Mouse (Mus musculus): ENCODE measurements around the gene Rps6kb1. TPM values are rescaled to one million over a fixed set of nuclear protein-coding genes. Genes with fewer than 3 reads are reported as not detected.

Rps6kb1 gene
- polyA plus RNA-seq, 1 experiment from 2014 or later: 35.9 TPM

DNA sequence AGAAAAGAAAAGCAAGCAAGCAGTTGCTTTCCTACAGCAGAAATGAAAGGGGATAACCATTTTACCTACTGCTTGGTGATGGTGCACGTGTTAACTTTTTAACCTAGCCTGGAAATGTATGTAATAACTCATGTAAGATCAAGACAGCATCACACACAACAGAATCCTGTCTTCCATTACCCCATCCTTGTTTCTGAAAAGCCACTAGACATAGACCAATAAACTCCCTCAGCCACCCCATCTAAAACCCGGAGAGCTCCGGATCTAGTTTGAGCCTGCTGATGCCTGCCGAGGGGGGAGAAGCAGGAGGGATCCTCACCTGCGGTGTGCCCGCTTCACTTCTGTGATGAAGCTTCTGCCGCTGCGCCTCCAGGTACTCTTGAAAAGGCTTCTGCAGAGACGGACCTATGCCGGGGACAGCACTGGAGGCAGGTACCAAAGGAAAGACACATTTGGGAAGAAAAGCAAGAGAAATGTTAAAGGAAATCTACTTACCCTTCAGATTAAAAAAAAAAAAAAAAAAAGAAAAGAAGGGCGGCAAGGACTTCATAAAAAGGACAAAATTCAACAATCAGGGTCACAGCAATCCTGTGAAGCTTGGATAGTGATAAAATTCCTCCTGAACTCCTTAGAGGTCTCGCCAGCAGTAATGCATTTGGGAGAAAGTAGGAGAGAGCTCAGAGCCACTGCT is 41.7 kb upstream of the Rps6kb1 start:
- H3K27ac ChIP-seq: peak overlapping the region; percentile 86
- H3K4me2 ChIP-seq: peak overlapping the region; percentile 66
- peaks cover 28% of the 10 kb centered on the region for H3K36me3 ChIP-seq
- WGBS (ENCODE audit: insufficient replicate concordance): 5% methylated on average over 12 of the region's 12 CpGs
- ATAC-seq: no peak
- no peaks in the 10 kb centered on the region for H3K9me3 ChIP-seq (replicated peaks)
- H3K4me3 ChIP-seq: peak overlapping the region; percentile 56
- no peaks in the 10 kb centered on the region for H3K27me3 ChIP-seq (replicated peaks)
- peak overlapping the region; percentile 73 for H3K9ac ChIP-seq
- H3K4me1 ChIP-seq: peaks cover 77% of the 10 kb centered on the region

DNA sequence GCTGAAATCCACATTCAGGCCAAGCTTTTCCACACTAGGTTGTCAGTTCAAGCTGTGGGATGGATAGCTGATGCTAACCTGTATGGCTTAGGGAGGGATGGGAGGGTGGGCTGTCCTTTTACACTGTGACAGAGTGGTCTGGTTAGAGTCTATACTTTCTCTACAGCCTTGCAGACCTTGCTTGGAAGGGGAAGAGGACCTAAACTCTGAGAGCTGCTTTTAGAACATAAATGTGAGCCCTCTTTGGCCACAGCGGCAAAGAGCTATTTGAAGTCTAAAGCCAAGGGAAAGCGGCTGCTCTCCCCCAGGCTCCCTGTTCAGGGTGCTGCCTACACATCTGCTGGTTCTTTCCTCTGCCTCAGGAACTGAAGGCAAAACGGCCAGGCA is 41.0 kb upstream of the Rps6kb1 start:
- H3K4me3 ChIP-seq: peak overlapping the region; percentile 56
- peak overlapping the region; percentile 66 for H3K4me2 ChIP-seq
- no peaks in the 10 kb centered on the region for H3K9me3 ChIP-seq (replicated peaks)
- H3K27me3 ChIP-seq (replicated peaks): no peaks in the 10 kb centered on the region
- H3K4me1 ChIP-seq: peaks cover 84% of the 10 kb centered on the region
- peak overlapping the region; percentile 73 for H3K9ac ChIP-seq
- peaks cover 28% of the 10 kb centered on the region for H3K36me3 ChIP-seq
- peak overlapping the region; percentile 57 for H3K27ac ChIP-seq
- ATAC-seq: no peak
- WGBS (ENCODE audit: insufficient replicate concordance): 22% methylated on average over 3 of the region's 3 CpGs

GRCm38 (mm10) chr11:86584898-86585597 is 40.4 kb upstream of the Rps6kb1 start:
- H3K27me3 ChIP-seq (replicated peaks): no peaks in the 10 kb centered on the region
- 45% methylated on average over 7 of the region's 7 CpGs for WGBS (ENCODE audit: insufficient replicate concordance)
- H3K9me3 ChIP-seq (replicated peaks): no peaks in the 10 kb centered on the region
- no peak for ATAC-seq
- peak overlapping the region; percentile 56 for H3K4me3 ChIP-seq
- peak overlapping the region; percentile 73 for H3K9ac ChIP-seq
- peak overlapping the region; percentile 66 for H3K4me2 ChIP-seq
- H3K4me1 ChIP-seq: peaks cover 89% of the 10 kb centered on the region
- peak overlapping the region; percentile 57 for H3K27ac ChIP-seq
- H3K36me3 ChIP-seq: peaks cover 28% of the 10 kb centered on the region

DNA sequence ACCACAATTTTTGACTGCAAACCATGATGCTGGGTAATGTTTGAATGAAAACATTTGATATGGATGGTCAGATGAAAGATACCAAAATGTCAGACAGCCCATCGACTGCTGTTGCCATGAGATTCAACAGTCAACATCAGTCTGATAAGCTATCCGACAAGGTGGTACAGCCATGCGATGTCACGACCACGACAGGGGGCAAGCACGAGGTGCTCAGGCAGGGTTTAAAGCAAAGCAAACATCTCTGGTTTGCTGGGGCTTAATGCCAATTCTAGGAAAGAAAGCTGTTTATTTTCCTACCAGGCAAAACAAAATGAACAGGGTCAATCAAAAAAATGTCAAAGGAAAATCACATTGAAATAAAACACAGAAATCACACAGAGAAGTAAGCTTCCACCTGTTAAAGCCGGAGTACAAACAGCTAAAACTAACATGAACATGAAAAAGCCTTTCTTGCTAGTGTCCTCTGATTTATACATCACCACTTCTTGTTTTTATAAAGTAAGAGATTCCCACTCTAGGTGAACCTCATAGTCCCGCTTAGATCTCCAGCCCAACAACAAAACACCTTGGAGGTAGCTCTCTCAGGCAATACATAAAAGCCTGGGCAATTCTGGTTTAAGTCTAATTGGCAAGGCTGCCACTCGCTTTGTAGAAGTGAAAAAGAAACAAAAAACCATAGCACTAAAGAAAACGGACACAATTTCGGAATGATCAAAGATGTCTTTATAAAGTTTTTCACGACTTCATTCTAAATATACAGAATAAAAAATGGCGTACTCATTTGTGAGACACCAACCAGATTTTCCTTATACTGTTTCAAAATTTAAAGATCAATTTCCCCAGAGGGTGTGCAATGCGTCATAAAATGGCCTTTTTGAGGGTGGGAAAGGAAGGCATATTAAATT is 39.6 kb upstream of the Rps6kb1 start:
- H3K9me3 ChIP-seq (replicated peaks): no peaks in the 10 kb centered on the region
- no peak for ATAC-seq
- peak overlapping the region; percentile 11 for H3K27ac ChIP-seq
- peak overlapping the region; percentile 56 for H3K4me3 ChIP-seq
- H3K4me2 ChIP-seq: peak overlapping the region; percentile 66
- H3K9ac ChIP-seq: 0 out of 2 replicates have a peak overlapping the region, but pooled peaks have one; percentile 3
- peaks cover 93% of the 10 kb centered on the region for H3K4me1 ChIP-seq
- 50% methylated on average over 14 of the region's 14 CpGs for WGBS (ENCODE audit: insufficient replicate concordance)
- H3K36me3 ChIP-seq: peaks cover 28% of the 10 kb centered on the region
- no peaks in the 10 kb centered on the region for H3K27me3 ChIP-seq (replicated peaks)

GRCm38 (mm10) chr11:86583313-86583825 is 38.8 kb upstream of the Rps6kb1 start:
- Histone ChIP-seq H3K4me3 (no peak overlapping the region), H3K27me3 (replicated peaks) (no peaks in the 10 kb centered on the region), H3K9ac (no peak overlapping the region), H3K4me2 (no peak overlapping the region), H3K9me3 (replicated peaks) (no peaks in the 10 kb centered on the region), H3K27ac (0 out of 2 replicates have a peak overlapping the region, but pooled peaks have one; percentile 28), H3K36me3 (peaks cover 24% of the 10 kb centered on the region), H3K4me1 (peaks cover 96% of the 10 kb centered on the region)
- WGBS (ENCODE audit: insufficient replicate concordance): 71% methylated on average over 3 of the region's 3 CpGs
- ATAC-seq: no peak

- peak overlapping the region; percentile 49 for H3K27ac ChIP-seq
- H3K27me3 ChIP-seq (replicated peaks): no peaks in the 10 kb centered on the region
- no peak overlapping the region for H3K4me3 ChIP-seq
- no peak for ATAC-seq
- H3K4me2 ChIP-seq: peak overlapping the region; percentile 72; the same call in 1 of the 2 replicates
- peaks cover 94% of the 10 kb centered on the region for H3K4me1 ChIP-seq
- WGBS (ENCODE audit: insufficient replicate concordance): 78% methylated on average over 7 of the region's 7 CpGs
- no peaks in the 10 kb centered on the region for H3K9me3 ChIP-seq (replicated peaks)
- H3K36me3 ChIP-seq: peaks cover 24% of the 10 kb centered on the region
- no peak overlapping the region for H3K9ac ChIP-seq
These were observed 38.1 kb upstream of the Rps6kb1 start for GRCm38 (mm10) chr11:86582543-86583260.

GRCm38 (mm10) chr11:86581943-86582542 is 37.4 kb upstream of the Rps6kb1 start:
- Histone ChIP-seq H3K36me3 (peaks cover 24% of the 10 kb centered on the region), H3K4me2 (peak overlapping the region; percentile 72), H3K4me1 (peaks cover 94% of the 10 kb centered on the region), H3K27ac (peak overlapping the region; percentile 78), H3K4me3 (peak overlapping the region; percentile 52; the same call in 1 of the 2 replicates), H3K27me3 (replicated peaks) (no peaks in the 10 kb centered on the region), H3K9me3 (replicated peaks) (no peaks in the 10 kb centered on the region), H3K9ac (peak overlapping the region; percentile 72)
- WGBS (ENCODE audit: insufficient replicate concordance): 71% methylated on average over 12 of the region's 12 CpGs
- ATAC-seq: no peak

DNA sequence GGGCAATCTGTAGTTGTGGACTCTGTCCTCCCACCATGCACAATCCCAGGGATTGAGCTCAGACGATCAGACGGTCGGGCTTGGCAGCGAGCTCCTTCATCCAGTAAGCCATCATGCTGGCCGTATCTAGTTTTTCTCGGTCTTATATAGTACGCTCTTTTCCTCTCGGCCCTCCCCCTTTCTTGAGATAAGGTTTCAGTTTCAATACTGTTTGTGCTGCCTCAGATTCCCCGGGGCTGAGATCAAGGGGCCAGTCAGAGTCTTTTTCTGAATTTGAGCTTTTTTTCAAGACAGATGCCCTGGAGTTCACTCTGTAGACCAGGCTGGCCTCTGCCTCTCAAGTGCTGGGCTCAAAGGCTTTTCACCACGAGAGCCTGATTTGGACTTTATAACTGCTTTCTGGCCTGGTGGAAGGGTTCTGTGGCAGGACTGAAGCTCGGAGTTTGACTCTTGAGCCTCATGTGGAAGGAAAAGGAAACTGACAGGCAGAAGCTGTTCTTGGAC is 36.7 kb upstream of the Rps6kb1 start:
- H3K4me3 ChIP-seq: peak overlapping the region; percentile 52
- H3K4me2 ChIP-seq: peak overlapping the region; percentile 72
- ATAC-seq: peak; percentile 69
- H3K27me3 ChIP-seq (replicated peaks): no peaks in the 10 kb centered on the region
- H3K36me3 ChIP-seq: peaks cover 24% of the 10 kb centered on the region
- H3K9me3 ChIP-seq (replicated peaks): no peaks in the 10 kb centered on the region
- peaks cover 89% of the 10 kb centered on the region for H3K4me1 ChIP-seq
- H3K9ac ChIP-seq: peak overlapping the region; percentile 72
- H3K27ac ChIP-seq: peak overlapping the region; percentile 78
- 4% methylated on average over 11 of the region's 11 CpGs for WGBS (ENCODE audit: insufficient replicate concordance)

- peak overlapping the region; percentile 72 for H3K9ac ChIP-seq
- peak overlapping the region; percentile 72 for H3K4me2 ChIP-seq
- peak overlapping the region; percentile 78 for H3K27ac ChIP-seq
- H3K4me1 ChIP-seq: peaks cover 90% of the 10 kb centered on the region
- peaks cover 23% of the 10 kb centered on the region for H3K36me3 ChIP-seq
- no peak for ATAC-seq
- H3K9me3 ChIP-seq (replicated peaks): no peaks in the 10 kb centered on the region
- peak overlapping the region; percentile 52 for H3K4me3 ChIP-seq
- H3K27me3 ChIP-seq (replicated peaks): no peaks in the 10 kb centered on the region
- 77% methylated on average over 9 of the region's 9 CpGs for WGBS (ENCODE audit: insufficient replicate concordance)
These were observed 35.9 kb upstream of the Rps6kb1 start for GRCm38 (mm10) chr11:86580319-86581113.

DNA sequence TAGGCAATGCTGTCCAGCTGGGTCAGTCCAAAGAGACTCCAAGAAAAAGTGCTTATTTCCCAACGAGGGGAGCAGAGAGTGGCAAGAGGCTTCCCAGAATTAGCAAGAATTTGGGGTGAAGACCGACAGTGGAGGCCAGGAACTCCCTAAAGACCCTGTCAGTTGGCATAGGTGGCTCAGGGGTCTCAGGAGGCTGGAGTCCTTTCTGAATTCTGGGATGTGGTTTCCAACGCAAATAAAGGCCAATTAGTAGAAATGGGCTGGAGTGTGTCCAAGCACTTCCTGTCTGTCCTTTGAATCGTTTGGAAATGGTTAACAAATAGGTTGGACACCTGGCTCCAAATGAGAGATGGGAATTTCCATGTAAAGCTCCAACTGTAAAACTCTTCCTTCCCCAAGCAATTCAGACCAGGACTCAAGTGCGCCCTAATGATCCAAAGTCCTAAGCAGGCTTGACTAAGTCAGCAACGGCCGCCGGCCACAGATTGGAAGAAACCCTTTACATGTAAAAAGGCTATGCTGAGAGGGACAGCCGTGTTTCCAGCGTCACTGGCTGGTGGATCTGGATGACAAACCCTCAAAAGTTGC is 35.2 kb upstream of the Rps6kb1 start:
- H3K4me3 ChIP-seq: no peak overlapping the region
- no peak overlapping the region for H3K4me2 ChIP-seq
- H3K9me3 ChIP-seq (replicated peaks): no peaks in the 10 kb centered on the region
- H3K27me3 ChIP-seq (replicated peaks): no peaks in the 10 kb centered on the region
- H3K36me3 ChIP-seq: peaks cover 17% of the 10 kb centered on the region
- WGBS (ENCODE audit: insufficient replicate concordance): 74% methylated on average over 10 of the region's 10 CpGs
- no peak for ATAC-seq
- H3K4me1 ChIP-seq: peaks cover 90% of the 10 kb centered on the region
- no peak overlapping the region for H3K9ac ChIP-seq
- peak overlapping the region; percentile 46 for H3K27ac ChIP-seq

All from liver, embryonic 12.5 days (tissue).